Mouse (Mus musculus) G1E (cell line): ENCODE measurements around the gene Krtcap2. TPM values are rescaled to one million over a fixed set of nuclear protein-coding genes. Genes with fewer than 3 reads are reported as not detected.

Source experiments
- ATAC-seq: 2 replicates; pipeline ENCODE4 v1.8.0; 2016; ENCODE audit warnings: mild to moderate bottlenecking; ENCODE audit not compliant: insufficient number of reproducible peaks, poor library complexity, low FRiP score, severe bottlenecking; ENCODE audit errors: extremely low read depth
- DNase-seq: peaks from one replicate; pipeline ENCODE4 v3.0.0; 2012; ENCODE audit warnings: low spot score
- H3K27me3 ChIP-seq: 2 replicates; pipeline ENCODE4 v1.6.1; 2012; ENCODE audit warnings: mild to moderate bottlenecking, low read length, inconsistent platforms; ENCODE audit not compliant: insufficient read depth
- H3K36me3 ChIP-seq: replicated peaks from 2 replicates; pipeline ENCODE3; 2012; ENCODE audit warnings: mild to moderate bottlenecking, inconsistent platforms
- H3K4me1 ChIP-seq: 2 replicates; pipeline ENCODE4 v1.6.1; 2012; ENCODE audit warnings: low read depth, low read length, inconsistent platforms, mixed read lengths; ENCODE audit not compliant: insufficient read depth
- H3K4me3 ChIP-seq: 2 replicates; pipeline ENCODE4 v1.5.1; 2012; ENCODE audit warnings: low read depth, mild to moderate bottlenecking, inconsistent platforms, low read length, moderate library complexity, mixed read lengths
- H3K9me3 ChIP-seq: replicated peaks from 2 replicates; pipeline ENCODE4 v1.6.1; 2012; ENCODE audit warnings: inconsistent platforms
- CTCF ChIP-seq: IDR thresholded peaks from 2 replicates; pipeline ENCODE4 v1.5.1; 2012; ENCODE audit warnings: low read depth, low read length, inconsistent platforms, mixed read lengths
- GATA1 ChIP-seq: IDR thresholded peaks from 2 replicates; pipeline ENCODE4 v1.6.1; 2012; ENCODE audit warnings: borderline replicate concordance, low read length, inconsistent platforms, mixed read lengths
- GATA2 ChIP-seq: IDR thresholded peaks from 2 replicates; pipeline ENCODE4 v1.6.1; 2012; ENCODE audit warnings: low read depth, low read length, inconsistent platforms, borderline replicate concordance
- POLR2AphosphoS5 ChIP-seq: IDR thresholded peaks from 2 replicates; pipeline ENCODE4 v1.6.1; 2012; ENCODE audit warnings: low read depth, low read length, inconsistent platforms; ENCODE audit not compliant: insufficient replicate concordance
- TAL1 ChIP-seq: conservative IDR thresholded peaks from 2 replicates; pipeline ENCODE4 v1.6.1; 2012; ENCODE audit warnings: low read depth, low read length, inconsistent platforms, mixed read lengths
- polyA plus RNA-seq: library from polyadenylated mRNA; stranded (reverse); fragments of >175 nt; gene quantifications from 2 replicates; pipeline ENCODE4 v1.2.3, GENCODE M21; 2012
- total RNA-seq, 2 experiments: library from RNA; stranded (forward) in 1 of 2; stranded (reverse) in 1 of 2; fragments of 200-1000 nt in 1 of 2; fragments of >200 nt in 1 of 2; fragmentation: Nextera tagmentation in 1 of 2; gene quantifications; 2 replicates each; pipeline ENCODE4 v1.2.3; 2014 to 2017

The Krtcap2 gene
- total and polyA plus RNA-seq, 3 experiments = 86.4 to 145 (median 132) TPM

- ATAC-seq (no peak), DNase-seq (no peak)
- H3K4me1 ChIP-seq = peaks cover 32% of the 10 kb centered on the region
- no peaks in the 10 kb centered on the region for H3K9me3 ChIP-seq
- H3K36me3 ChIP-seq = no peaks in the 10 kb centered on the region
- no peak overlapping the region for H3K4me3 ChIP-seq
- no peak for TF ChIP-seq POLR2AphosphoS5
- no peak for TF ChIP-seq GATA2
- no peak for TF ChIP-seq CTCF
- no peak for TF ChIP-seq TAL1
- TF ChIP-seq GATA1 = no peak
- peaks cover 97% of the 10 kb centered on the region for H3K27me3 ChIP-seq
Observed at GRCm38 (mm10) chr3:89233562-89234110, 12.1 kb upstream of the Krtcap2 start.

DNA sequence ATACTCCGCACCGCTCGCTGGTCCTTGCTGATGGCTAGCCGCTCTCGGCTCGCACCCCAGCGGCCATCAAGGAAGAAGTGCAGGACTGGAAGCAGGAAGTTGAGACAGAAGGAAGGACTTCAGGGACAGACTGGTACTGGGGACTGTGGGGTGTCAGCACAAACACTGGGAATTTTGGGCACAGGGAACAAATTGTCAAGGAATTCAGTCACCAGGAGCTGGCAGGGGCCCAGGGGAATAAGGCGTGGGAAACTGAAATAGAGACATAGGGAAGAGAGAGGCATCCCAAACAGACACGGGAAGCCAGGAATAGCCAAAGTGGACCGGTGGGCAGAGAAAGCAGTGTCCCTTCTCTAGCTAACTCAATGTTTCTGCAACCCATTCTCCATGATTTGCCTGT, 9.2 kb upstream of the Krtcap2 start:
- H3K9me3 ChIP-seq = no peaks in the 10 kb centered on the region
- ATAC-seq (no peak), DNase-seq (no peak)
- TF ChIP-seq POLR2AphosphoS5 = no peak
- no peak for TF ChIP-seq GATA2
- peaks cover 29% of the 10 kb centered on the region for H3K4me1 ChIP-seq
- no peaks in the 10 kb centered on the region for H3K36me3 ChIP-seq
- H3K4me3 ChIP-seq = no peak overlapping the region
- peaks cover 82% of the 10 kb centered on the region for H3K27me3 ChIP-seq

DNA sequence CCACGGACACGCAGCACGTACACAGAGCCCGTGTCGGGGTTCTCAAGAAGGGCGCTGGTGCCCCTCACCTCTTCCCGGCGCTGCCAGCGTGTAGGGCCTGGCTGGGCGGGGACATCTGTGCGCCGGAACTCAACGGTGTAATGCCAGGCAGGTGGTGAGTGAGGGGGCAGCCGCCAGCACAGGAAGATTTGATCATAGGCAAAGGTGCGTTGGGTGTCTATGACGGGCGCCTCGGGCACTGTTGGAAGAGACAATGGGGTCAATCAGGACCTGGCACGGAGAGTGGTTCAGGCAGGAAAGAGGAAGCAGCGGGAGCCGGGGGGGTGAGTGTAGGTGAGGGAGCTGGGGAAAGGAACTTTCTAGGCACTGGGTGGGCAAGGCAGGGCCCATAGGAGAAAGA, 8.1 kb upstream of the Krtcap2 start:
- Histone ChIP-seq H3K4me3 (no peak overlapping the region), H3K27me3 (peaks cover 80% of the 10 kb centered on the region), H3K9me3 (no peaks in the 10 kb centered on the region), H3K36me3 (no peaks in the 10 kb centered on the region), H3K4me1 (peaks cover 25% of the 10 kb centered on the region)
- no peak for DNase-seq
- ATAC-seq = no peak
- TF ChIP-seq POLR2AphosphoS5 (no peak), TAL1 (no peak), CTCF (no peak), GATA2 (no peak), GATA1 (no peak)

- ATAC-seq (no peak), DNase-seq (no peak)
- Histone ChIP-seq H3K9me3 (no peaks in the 10 kb centered on the region), H3K4me3 (no peak overlapping the region), H3K27me3 (peaks cover 74% of the 10 kb centered on the region), H3K4me1 (peaks cover 20% of the 10 kb centered on the region), H3K36me3 (no peaks in the 10 kb centered on the region)
- no peak for TF ChIP-seq GATA1
- TF ChIP-seq TAL1 = no peak
- no peak for TF ChIP-seq POLR2AphosphoS5
- no peak for TF ChIP-seq GATA2
- no peak for TF ChIP-seq CTCF
Observed at GRCm38 (mm10) chr3:89238494-89238893, 7.3 kb upstream of the Krtcap2 start.

- peaks cover 3% of the 10 kb centered on the region for H3K36me3 ChIP-seq
- peaks cover 49% of the 10 kb centered on the region for H3K4me1 ChIP-seq
- ATAC-seq = no peak
- no peak overlapping the region for H3K4me3 ChIP-seq
- TF ChIP-seq TAL1 (no peak), CTCF (peak; percentile 68)
- no peaks in the 10 kb centered on the region for H3K9me3 ChIP-seq
- peaks cover 49% of the 10 kb centered on the region for H3K27me3 ChIP-seq
- DNase-seq = no peak
Observed at GRCm38 (mm10) chr3:89242331-89242895, 3.4 kb upstream of the Krtcap2 start.

DNA sequence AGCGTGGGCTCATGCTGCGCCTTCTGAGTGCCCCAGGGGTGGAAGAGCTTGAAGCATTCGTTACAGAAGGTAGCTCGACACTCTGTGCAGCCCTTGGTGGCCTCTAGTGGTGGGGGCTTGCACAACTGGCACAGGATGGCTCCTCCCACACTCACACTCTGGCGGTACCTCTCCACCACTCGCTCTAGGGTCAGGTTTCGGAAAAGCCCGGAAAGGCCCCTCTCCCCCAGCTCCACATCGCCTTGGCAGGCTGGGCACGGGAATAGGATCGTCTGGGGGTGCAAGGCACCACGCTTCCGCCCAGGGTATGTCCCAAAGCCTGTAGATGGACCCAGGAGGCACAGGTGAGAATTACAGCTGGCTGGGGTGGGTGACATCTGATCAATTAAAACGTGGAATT, 2.2 kb upstream of the Krtcap2 start:
- TF ChIP-seq CTCF (0 out of 2 replicates have a peak, but pooled peaks have one; percentile 7), POLR2AphosphoS5 (no peak), GATA1 (no peak), GATA2 (no peak), TAL1 (no peak)
- Histone ChIP-seq H3K36me3 (peaks cover 15% of the 10 kb centered on the region), H3K4me1 (peaks cover 51% of the 10 kb centered on the region), H3K27me3 (peaks cover 37% of the 10 kb centered on the region), H3K4me3 (no peak overlapping the region; the same call in 1 of the 2 replicates), H3K9me3 (no peaks in the 10 kb centered on the region)
- ATAC-seq (no peak), DNase-seq (no peak)
